Mouse (Mus musculus) embryonic fibroblast, embryonic 13.5 days (primary cell): ENCODE data around the gene Timm13.

Experiments used
- CTCF ChIP-seq: IDR thresholded peaks from 2 replicates; pipeline ENCODE4 v1.5.1; 2011; ENCODE audit warnings: mild to moderate bottlenecking, control low read depth, low read length, moderate library complexity, borderline replicate concordance; ENCODE audit not compliant: insufficient read depth
- POLR2A ChIP-seq: IDR thresholded peaks from 2 replicates; pipeline ENCODE4 v1.6.1; 2011; ENCODE audit warnings: low read depth, mild to moderate bottlenecking, control low read depth, low read length, moderate library complexity

DNA sequence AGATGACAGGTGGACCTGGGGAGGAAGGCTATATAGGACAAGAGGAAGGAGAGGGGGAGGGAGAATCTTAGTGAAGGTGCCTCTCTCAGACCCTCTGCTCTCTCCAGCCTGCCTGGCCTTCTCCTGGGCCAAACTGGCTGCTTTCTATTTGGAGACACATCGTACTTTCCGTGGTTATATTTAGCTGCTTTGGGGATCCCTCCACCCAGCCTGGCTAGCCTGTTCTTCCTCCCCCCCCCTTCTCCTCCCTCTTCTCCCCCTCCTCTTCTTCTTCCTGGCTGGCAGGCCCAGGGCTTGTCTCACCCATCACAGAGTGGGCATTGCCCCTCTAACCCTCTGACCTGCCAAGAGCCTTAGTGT is 40.2 kb upstream of the Timm13 start:
- TF ChIP-seq POLR2A (no peak), CTCF (no peak)
